Mouse (Mus musculus): ENCODE results near the gene Kcne3. TPM values are rescaled to one million over a fixed set of nuclear protein-coding genes. Genes with fewer than 3 reads are reported as not detected.

Kcne3 gene
- total RNA-seq (2021): under 1 TPM in 1 of 2 experiments, not detected in 1; 0.48 TPM
- long read RNA-seq, experiment 1: 0 reads
- long read RNA-seq, experiment 2: 0 reads

DNA sequence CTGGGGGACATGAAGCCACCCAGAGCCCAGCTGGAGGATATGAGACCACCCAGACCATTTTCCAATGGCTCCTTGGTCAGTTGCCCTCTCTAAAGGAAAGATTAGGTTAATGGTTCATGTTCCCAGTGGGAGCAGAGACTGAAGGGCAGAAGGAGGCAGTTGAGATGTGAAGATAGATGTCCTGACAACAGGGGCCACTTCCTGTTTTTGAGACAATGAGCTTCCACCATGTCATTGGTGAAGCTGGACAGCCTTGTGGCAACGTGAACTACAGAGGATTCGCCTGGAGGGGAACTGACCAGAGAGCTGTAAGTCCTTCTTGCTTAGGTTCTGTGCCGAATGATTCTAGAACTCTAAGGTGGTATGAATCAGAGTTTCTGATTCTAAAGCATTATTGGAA, at the start of gene Kcne3:
TSS of gene Kcne3 (plus strand) at position 234 of the 400 bp plus-strand sequence.
- Histone ChIP-seq H3K27ac (no peak within 1 kb of the TSS), H3K4me3 (no peak within 1 kb of the TSS)
- intact Hi-C loops (cut with DNase I): no loop called here
- no peak for TF ChIP-seq CTCF (IDR thresholded peaks at IDR 0.05)
- no peak for DNase-seq (ENCODE audit: extremely low spot score in 1 of 2, low spot score in 2 of 2)

GRCm38 (mm10) chr7:100126514-100126913, 49.8 kb upstream of the Kcne3 start:
- no peak overlapping the region for H3K4me3 ChIP-seq
- DNase-seq (ENCODE audit: extremely low spot score in 1 of 2, low spot score in 2 of 2): no peak
- no peak for TF ChIP-seq CTCF (IDR thresholded peaks at IDR 0.05)
- H3K27ac ChIP-seq: no peak overlapping the region
- intact Hi-C loops (cut with DNase I): no loop called here

DNA sequence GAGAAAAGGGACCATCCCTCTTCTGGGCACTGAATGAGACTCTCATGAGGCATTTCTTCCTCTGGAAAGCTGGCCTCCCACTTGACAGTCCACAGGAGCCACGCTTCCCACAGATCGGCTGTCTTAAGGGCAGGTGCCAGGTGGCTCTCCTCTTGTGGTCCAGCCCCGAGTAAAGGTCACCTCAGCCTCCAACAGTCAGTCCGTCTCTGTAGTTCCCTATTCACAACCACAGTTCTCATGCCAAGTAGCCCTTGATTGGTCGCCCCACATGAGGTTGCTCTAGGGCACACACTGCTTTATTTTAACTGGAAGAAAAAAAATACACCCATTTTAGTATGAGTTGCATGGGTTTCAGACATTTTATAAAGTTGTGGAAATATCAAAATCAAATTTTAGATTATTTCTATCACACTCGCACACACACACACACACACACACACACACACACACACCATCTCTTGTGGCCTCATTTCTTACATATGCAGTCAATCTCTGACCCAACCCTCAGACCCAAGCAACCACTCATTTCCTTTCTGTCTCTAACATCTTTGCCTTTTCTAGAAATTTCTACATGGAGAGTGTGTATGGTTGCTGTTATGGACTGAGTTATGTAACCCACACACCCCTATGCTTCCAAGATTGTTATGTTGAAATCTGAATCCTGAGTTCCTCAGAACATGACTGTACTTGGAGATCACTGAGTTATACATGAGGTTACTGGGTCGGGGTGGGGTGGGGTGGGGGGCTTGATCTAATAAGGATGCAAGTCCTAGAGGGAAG, 47.9 kb upstream of the Kcne3 start:
- TF ChIP-seq CTCF (IDR thresholded peaks at IDR 0.05): no peak
- H3K27ac ChIP-seq: no peak overlapping the region
- H3K4me3 ChIP-seq: no peak overlapping the region
- no peak for DNase-seq (ENCODE audit: extremely low spot score in 1 of 2, low spot score in 2 of 2)
- intact Hi-C loops (cut with DNase I): no loop called here

GRCm38 (mm10) chr7:100130592-100130991, 45.7 kb upstream of the Kcne3 start:
- TF ChIP-seq CTCF (IDR thresholded peaks at IDR 0.05): no peak
- H3K4me3 ChIP-seq: no peak overlapping the region
- intact Hi-C loops (cut with DNase I): no loop called here
- no peak overlapping the region for H3K27ac ChIP-seq
- DNase-seq (ENCODE audit: extremely low spot score in 1 of 2, low spot score in 2 of 2): no peak

- no peak for TF ChIP-seq CTCF (IDR thresholded peaks at IDR 0.05)
- DNase-seq (ENCODE audit: extremely low spot score in 1 of 2, low spot score in 2 of 2): no peak
- intact Hi-C loops (cut with DNase I): no loop called here
- no peak overlapping the region for H3K4me3 ChIP-seq
- H3K27ac ChIP-seq: no peak overlapping the region
Observed at GRCm38 (mm10) chr7:100132379-100132778, 43.9 kb upstream of the Kcne3 start.

DNA sequence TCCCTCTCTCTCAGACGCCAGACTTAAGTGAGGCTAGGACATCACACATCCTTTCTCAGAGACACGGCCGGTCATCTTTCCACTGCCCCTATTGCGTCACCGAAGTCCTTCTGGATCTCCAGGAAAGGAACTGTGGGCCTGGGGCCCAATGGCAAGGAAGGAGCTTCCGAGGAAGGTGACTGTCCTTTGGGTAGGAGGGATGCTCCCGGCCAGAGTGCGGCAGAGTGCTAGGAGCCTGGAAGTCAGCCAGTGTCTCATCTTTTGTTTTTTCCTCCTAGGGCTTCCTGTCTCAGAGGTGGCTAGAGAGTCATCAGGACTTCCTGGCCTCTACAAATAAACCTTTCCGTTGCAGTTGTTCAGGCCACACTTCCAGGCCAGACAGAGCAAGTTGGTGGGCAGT, 39.3 kb upstream of the Kcne3 start:
- no peak overlapping the region for H3K27ac ChIP-seq
- no peak for TF ChIP-seq CTCF (IDR thresholded peaks at IDR 0.05)
- intact Hi-C loops (cut with DNase I): no loop called here
- H3K4me3 ChIP-seq: no peak overlapping the region
- DNase-seq (ENCODE audit: extremely low spot score in 1 of 2, low spot score in 2 of 2): no peak

- DNase-seq (ENCODE audit: extremely low spot score in 1 of 2, low spot score in 2 of 2): no peak
- Histone ChIP-seq H3K4me3 (no peak overlapping the region), H3K27ac (no peak overlapping the region)
- no peak for TF ChIP-seq CTCF (IDR thresholded peaks at IDR 0.05)
- intact Hi-C loops (cut with DNase I): no loop called here
Observed at GRCm38 (mm10) chr7:100138075-100138474, 38.2 kb upstream of the Kcne3 start.

DNA sequence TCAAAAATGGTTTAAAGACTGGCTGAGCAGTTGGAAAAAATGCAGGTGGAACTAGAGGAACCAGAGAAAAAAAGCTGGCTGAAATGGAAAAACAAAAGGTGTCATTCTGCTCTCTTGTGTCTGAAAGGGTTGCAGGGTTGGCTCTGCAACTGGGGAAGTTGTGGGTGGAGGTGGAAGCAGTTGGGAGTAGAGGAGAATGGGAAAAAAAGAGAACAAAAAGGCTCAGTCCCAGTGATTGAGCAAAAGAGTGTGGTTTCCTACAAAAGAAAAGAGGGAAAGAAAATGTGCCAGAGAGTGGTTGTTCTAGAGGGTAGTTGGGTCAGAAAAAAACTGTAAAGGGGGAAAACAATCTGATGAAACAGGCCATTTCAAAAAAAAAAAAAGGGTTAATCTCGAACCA, 35.7 kb upstream of the Kcne3 start:
- intact Hi-C loops (cut with DNase I): no loop called here
- Histone ChIP-seq H3K27ac (no peak overlapping the region), H3K4me3 (no peak overlapping the region)
- TF ChIP-seq CTCF (IDR thresholded peaks at IDR 0.05): no peak
- no peak for DNase-seq (ENCODE audit: extremely low spot score in 1 of 2, low spot score in 2 of 2)

GRCm38 (mm10) chr7:100148586-100148985, 27.7 kb upstream of the Kcne3 start:
- no peak overlapping the region for H3K4me3 ChIP-seq
- intact Hi-C loops (cut with DNase I): no loop called here
- no peak overlapping the region for H3K27ac ChIP-seq
- TF ChIP-seq CTCF (IDR thresholded peaks at IDR 0.05): no peak
- no peak for DNase-seq (ENCODE audit: extremely low spot score in 1 of 2, low spot score in 2 of 2)

- Histone ChIP-seq H3K27ac (no peak overlapping the region), H3K4me3 (no peak overlapping the region)
- intact Hi-C loops (cut with DNase I): no loop called here
- no peak for TF ChIP-seq CTCF (IDR thresholded peaks at IDR 0.05)
- DNase-seq (ENCODE audit: extremely low spot score in 1 of 2, low spot score in 2 of 2): no peak
Observed at GRCm38 (mm10) chr7:100150086-100150485, 26.2 kb upstream of the Kcne3 start.

DNA sequence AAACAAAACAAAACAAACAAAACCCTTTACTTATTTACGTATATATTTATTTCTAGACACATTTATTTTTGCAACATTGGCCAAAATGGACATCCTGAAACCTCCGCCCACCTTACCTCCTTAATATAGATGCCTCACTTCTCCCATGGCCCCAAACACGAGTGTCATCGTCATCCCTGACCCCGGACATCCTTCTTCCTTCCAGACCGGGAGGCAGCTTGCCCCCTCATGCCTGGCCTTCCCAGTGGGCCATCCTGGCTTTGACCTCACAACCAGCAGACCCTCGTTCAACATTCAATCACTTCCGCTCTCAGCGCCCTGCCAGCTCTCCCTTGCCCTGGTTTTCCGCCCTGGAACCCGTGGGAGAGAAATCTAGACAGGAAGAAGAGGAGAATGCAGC, 25.7 kb upstream of the Kcne3 start:
- TF ChIP-seq CTCF (IDR thresholded peaks at IDR 0.05): no peak
- no peak overlapping the region for H3K4me3 ChIP-seq
- DNase-seq (ENCODE audit: extremely low spot score in 1 of 2, low spot score in 2 of 2): no peak
- H3K27ac ChIP-seq: no peak overlapping the region
- intact Hi-C loops (cut with DNase I): no loop called here

- intact Hi-C loops (cut with DNase I): loop anchor here (2.0 kb wide), 1 partner anchor 35 kb away; no protein-coding TSS in a partner anchor
- no peak overlapping the region for H3K4me3 ChIP-seq
- no peak overlapping the region for H3K27ac ChIP-seq
- TF ChIP-seq CTCF (IDR thresholded peaks at IDR 0.05): no peak
- no peak for DNase-seq (ENCODE audit: extremely low spot score in 1 of 2, low spot score in 2 of 2)
Observed at GRCm38 (mm10) chr7:100157669-100158068, 18.6 kb upstream of the Kcne3 start.
